Mouse (Mus musculus) kidney, embryonic 14.5 days (tissue): ENCODE measurements at regions not wholly inside any gene's neighbourhood (a gene's known extent, or its start where the extent isn't known, plus 50 kb on each side); places are given as distances from the start of the nearest gene placed in this dataset.

Experiments used
- ATAC-seq: fragments of 200-750 bp; cut with Nextera tagmentation; 2 replicates; pipeline ENCODE4 v1.8.0; 2017; ENCODE audit warnings: moderate number of reproducible peaks, mild to moderate bottlenecking, moderate TSS enrichment, moderate library complexity; ENCODE audit not compliant: low FRiP score, low TSS enrichment
- H3K27ac ChIP-seq: fragments of 300-500 bp; sonication (generic); 2 replicates; pipeline ENCODE4 v1.5.1; 2014; ENCODE audit warnings: low read depth, mild to moderate bottlenecking, low read length, moderate library complexity, mixed read lengths
- H3K27me3 ChIP-seq: fragments of 300-500 bp; sonication (generic); 2 replicates; pipeline ENCODE4 v1.6.1; 2014; ENCODE audit warnings: mild to moderate bottlenecking, low read length; ENCODE audit not compliant: control insufficient read depth, insufficient read depth
- H3K36me3 ChIP-seq: fragments of 300-500 bp; sonication (generic); 2 replicates; pipeline ENCODE4 v1.6.1; 2014; ENCODE audit warnings: low read length, mixed read lengths; ENCODE audit not compliant: control insufficient read depth, insufficient read depth
- H3K4me1 ChIP-seq: fragments of 300-500 bp; sonication (generic); 2 replicates; pipeline ENCODE4 v1.6.1; 2014; ENCODE audit warnings: low read length, mixed read lengths; ENCODE audit not compliant: control insufficient read depth, insufficient read depth
- H3K4me2 ChIP-seq: fragments of 300-500 bp; sonication (generic); replicated peaks from 2 replicates; pipeline ENCODE4 v1.6.1; 2014; ENCODE audit warnings: low read depth, mild to moderate bottlenecking, low read length
- H3K4me3 ChIP-seq: fragments of 300-500 bp; sonication (generic); 2 replicates; pipeline ENCODE4 v1.5.1; 2014; ENCODE audit warnings: mild to moderate bottlenecking, low read length
- H3K9ac ChIP-seq: fragments of 300-500 bp; sonication (generic); 2 replicates; pipeline ENCODE4 v1.6.1; 2014; ENCODE audit warnings: low read depth, mild to moderate bottlenecking, low read length, moderate library complexity
- H3K9me3 ChIP-seq: fragments of 300-500 bp; sonication (generic); 2 replicates; pipeline ENCODE4 v1.6.1; 2016; ENCODE audit warnings: low read length; ENCODE audit not compliant: control insufficient read depth
- WGBS: fragments of 180-500 bp; shearing (Covaris S2); extraction: QIAGEN DNeasy Blood & Tissue Kit; methylation state at CpG from one replicate; pipeline ENCODE4 v1.1.7; 2014; 5-methylcytosine and 5-hydroxymethylcytosine counted together

- H3K4me2 ChIP-seq = no peak overlapping the region
- H3K27me3 ChIP-seq = no peaks in the 10 kb centered on the region
- H3K4me1 ChIP-seq = no peaks in the 10 kb centered on the region
- H3K27ac ChIP-seq = no peak overlapping the region
- no peak overlapping the region for H3K9ac ChIP-seq
- H3K4me3 ChIP-seq = no peak overlapping the region
- no peaks in the 10 kb centered on the region for H3K9me3 ChIP-seq
- WGBS = 84% methylated on average over 5 of the region's 5 CpGs
- ATAC-seq = no peak
- H3K36me3 ChIP-seq = no peaks in the 10 kb centered on the region
These were observed 129.4 kb upstream of the Eif4g2 start for GRCm38 (mm10) chr7:111212188-111212587.

GRCm38 (mm10) chr7:111211641-111212040 is 128.8 kb upstream of the Eif4g2 start:
- ATAC-seq = no peak
- Histone ChIP-seq H3K27me3 (no peaks in the 10 kb centered on the region), H3K9me3 (no peaks in the 10 kb centered on the region), H3K4me2 (no peak overlapping the region), H3K36me3 (no peaks in the 10 kb centered on the region), H3K4me1 (no peaks in the 10 kb centered on the region), H3K4me3 (no peak overlapping the region), H3K9ac (no peak overlapping the region), H3K27ac (no peak overlapping the region)
- 67% methylated on average over 11 of the region's 11 CpGs for WGBS

- Histone ChIP-seq H3K4me1 (no peaks in the 10 kb centered on the region), H3K9me3 (no peaks in the 10 kb centered on the region), H3K4me2 (no peak overlapping the region), H3K9ac (no peak overlapping the region), H3K27me3 (no peaks in the 10 kb centered on the region), H3K27ac (no peak overlapping the region), H3K36me3 (no peaks in the 10 kb centered on the region), H3K4me3 (no peak overlapping the region)
- ATAC-seq = no peak
- WGBS = 83% methylated on average over 8 of the region's 8 CpGs
These were observed 127.5 kb upstream of the Eif4g2 start for GRCm38 (mm10) chr7:111210282-111210681.

GRCm38 (mm10) chr7:111205876-111206275 is 123.0 kb upstream of the Eif4g2 start:
- Histone ChIP-seq H3K4me2 (no peak overlapping the region), H3K27me3 (no peaks in the 10 kb centered on the region), H3K27ac (no peak overlapping the region), H3K4me1 (no peaks in the 10 kb centered on the region), H3K4me3 (no peak overlapping the region), H3K9me3 (no peaks in the 10 kb centered on the region), H3K36me3 (no peaks in the 10 kb centered on the region), H3K9ac (no peak overlapping the region)
- ATAC-seq = no peak
- WGBS = 59% methylated on average over 5 of the region's 5 CpGs

GRCm38 (mm10) chr7:111198608-111199355 is 116.0 kb upstream of the Eif4g2 start:
- H3K27me3 ChIP-seq = no peaks in the 10 kb centered on the region
- WGBS = 83% methylated on average over 10 of the region's 10 CpGs
- no peaks in the 10 kb centered on the region for H3K4me1 ChIP-seq
- no peaks in the 10 kb centered on the region for H3K9me3 ChIP-seq
- no peak overlapping the region for H3K27ac ChIP-seq
- H3K4me2 ChIP-seq = no peak overlapping the region
- ATAC-seq = no peak
- no peaks in the 10 kb centered on the region for H3K36me3 ChIP-seq
- H3K4me3 ChIP-seq = no peak overlapping the region
- no peak overlapping the region for H3K9ac ChIP-seq

GRCm38 (mm10) chr7:111191674-111192073 is 108.8 kb upstream of the Eif4g2 start:
- ATAC-seq = peak; percentile 86
- Histone ChIP-seq H3K4me3 (no peak overlapping the region), H3K9me3 (no peaks in the 10 kb centered on the region), H3K9ac (no peak overlapping the region), H3K36me3 (no peaks in the 10 kb centered on the region), H3K27me3 (no peaks in the 10 kb centered on the region), H3K4me2 (no peak overlapping the region), H3K27ac (no peak overlapping the region), H3K4me1 (no peaks in the 10 kb centered on the region)
- WGBS = 29% methylated on average over 4 of the region's 4 CpGs

- no peak overlapping the region for H3K4me3 ChIP-seq
These were observed 108.4 kb upstream of the Eif4g2 start for GRCm38 (mm10) chr7:111191216-111191615.

GRCm38 (mm10) chr7:111189731-111190130 is 106.9 kb upstream of the Eif4g2 start:
- ATAC-seq = no peak
- Histone ChIP-seq H3K27ac (no peak overlapping the region), H3K4me1 (no peaks in the 10 kb centered on the region), H3K27me3 (no peaks in the 10 kb centered on the region), H3K4me3 (no peak overlapping the region), H3K36me3 (no peaks in the 10 kb centered on the region), H3K4me2 (no peak overlapping the region), H3K9ac (no peak overlapping the region), H3K9me3 (no peaks in the 10 kb centered on the region)
- WGBS = 83% methylated on average over 4 of the region's 4 CpGs

More at GRCm38 (mm10) chr7:111191216-111191615, 108.4 kb upstream of the Eif4g2 start:
- no peaks in the 10 kb centered on the region for H3K4me1 ChIP-seq
- no peaks in the 10 kb centered on the region for H3K9me3 ChIP-seq
- H3K27me3 ChIP-seq = no peaks in the 10 kb centered on the region
- H3K36me3 ChIP-seq = no peaks in the 10 kb centered on the region
- H3K27ac ChIP-seq = no peak overlapping the region
- no peak overlapping the region for H3K9ac ChIP-seq
- no peak; the same call in 1 of the 2 replicates for ATAC-seq
- H3K4me2 ChIP-seq = no peak overlapping the region

GRCm38 (mm10) chr7:111185954-111186353 is 103.1 kb upstream of the Eif4g2 start:
- WGBS = 82% methylated on average over 7 of the region's 7 CpGs
- no peaks in the 10 kb centered on the region for H3K9me3 ChIP-seq
- no peak overlapping the region for H3K4me2 ChIP-seq
- H3K27me3 ChIP-seq = no peaks in the 10 kb centered on the region
- no peak for ATAC-seq
- no peak overlapping the region for H3K27ac ChIP-seq
- no peaks in the 10 kb centered on the region for H3K4me1 ChIP-seq
- no peak overlapping the region for H3K4me3 ChIP-seq
- no peak overlapping the region for H3K9ac ChIP-seq
- no peaks in the 10 kb centered on the region for H3K36me3 ChIP-seq
